Mouse (Mus musculus): ENCODE data around the gene Hoxa2. TPM values are rescaled to one million over a fixed set of nuclear protein-coding genes. Genes with fewer than 3 reads are reported as not detected.
A peak's percentile ranks its signal among the peaks of the same experiment; 100 is the strongest.

The Hoxa2 gene
- polyA plus RNA-seq, 1 experiment from 2014 or later, result 52.2 TPM

GRCm38 (mm10) chr6:52166431-52167077 lies 1.9 kb upstream of the Hoxa2 start:
- H3K9ac ChIP-seq, result peak overlapping the region; percentile 97
- peak overlapping the region; percentile 66 for H3K4me3 ChIP-seq
- no peak for ATAC-seq (ENCODE audit: low FRiP score)
- peaks cover 17% of the 10 kb centered on the region for H3K4me1 ChIP-seq
- H3K9me3 ChIP-seq (replicated peaks), result no peaks in the 10 kb centered on the region
- H3K4me2 ChIP-seq (replicated peaks), result peak overlapping the region; percentile 88
- peak overlapping the region; percentile 99 for H3K27ac ChIP-seq
- no peaks in the 10 kb centered on the region for H3K36me3 ChIP-seq
- WGBS, result 4% methylated on average over 4 of the region's 4 CpGs
- peaks cover 57% of the 10 kb centered on the region for H3K27me3 ChIP-seq

- H3K27ac ChIP-seq, result peak overlapping the region; percentile 99
Measured at GRCm38 (mm10) chr6:52165441-52166370, 1.1 kb upstream of the Hoxa2 start.

GRCm38 (mm10) chr6:52164051-52164625 lies 493 bp downstream of the Hoxa2 start:
- peaks cover 51% of the 10 kb centered on the region for H3K27me3 ChIP-seq
- no peaks in the 10 kb centered on the region for H3K9me3 ChIP-seq (replicated peaks)
- H3K27ac ChIP-seq, result peak overlapping the region; percentile 99
- under 1% methylated on average over 39 of the region's 39 CpGs for WGBS
- H3K9ac ChIP-seq, result peak overlapping the region; percentile 97
- ATAC-seq (ENCODE audit: low FRiP score), result no peak
- no peaks in the 10 kb centered on the region for H3K36me3 ChIP-seq
- peak overlapping the region; percentile 66 for H3K4me3 ChIP-seq
- H3K4me2 ChIP-seq (replicated peaks), result peak overlapping the region; percentile 88
- peaks cover 12% of the 10 kb centered on the region for H3K4me1 ChIP-seq

More at GRCm38 (mm10) chr6:52165441-52166370, 1.1 kb upstream of the Hoxa2 start:
- peak overlapping the region; percentile 88 for H3K4me2 ChIP-seq (replicated peaks)
- peak overlapping the region; percentile 66 for H3K4me3 ChIP-seq
- H3K9me3 ChIP-seq (replicated peaks), result no peaks in the 10 kb centered on the region
- ATAC-seq (ENCODE audit: low FRiP score), result no peak
- H3K27me3 ChIP-seq, result peaks cover 49% of the 10 kb centered on the region
- peak overlapping the region; percentile 97 for H3K9ac ChIP-seq
- WGBS, result 1% methylated on average over 28 of the region's 28 CpGs
- no peaks in the 10 kb centered on the region for H3K36me3 ChIP-seq
- H3K4me1 ChIP-seq, result peaks cover 8% of the 10 kb centered on the region

- Histone ChIP-seq H3K27ac (peak overlapping the region; percentile 99), H3K4me1 (peaks cover 15% of the 10 kb centered on the region), H3K9ac (peak overlapping the region; percentile 97), H3K36me3 (no peaks in the 10 kb centered on the region), H3K4me2 (replicated peaks) (peak overlapping the region; percentile 88), H3K4me3 (peak overlapping the region; percentile 66), H3K9me3 (replicated peaks) (no peaks in the 10 kb centered on the region), H3K27me3 (peaks cover 56% of the 10 kb centered on the region)
- no peak for ATAC-seq (ENCODE audit: low FRiP score)
- 2% methylated on average over 17 of the region's 17 CpGs for WGBS
Measured at GRCm38 (mm10) chr6:52163366-52164031, 1.1 kb downstream of the Hoxa2 start.

- peaks cover 59% of the 10 kb centered on the region for H3K27me3 ChIP-seq
- peak overlapping the region; percentile 97 for H3K9ac ChIP-seq
- peak overlapping the region; percentile 66 for H3K4me3 ChIP-seq
- H3K36me3 ChIP-seq, result no peaks in the 10 kb centered on the region
- H3K4me1 ChIP-seq, result peaks cover 19% of the 10 kb centered on the region
- 1% methylated on average over 14 of the region's 14 CpGs for WGBS
- H3K4me2 ChIP-seq (replicated peaks), result peak overlapping the region; percentile 88
- no peak for ATAC-seq (ENCODE audit: low FRiP score)
- H3K27ac ChIP-seq, result peak overlapping the region; percentile 99
- H3K9me3 ChIP-seq (replicated peaks), result no peaks in the 10 kb centered on the region
Measured at GRCm38 (mm10) chr6:52162611-52163365, 1.8 kb downstream of the Hoxa2 start.

- Histone ChIP-seq H3K9ac (peak overlapping the region; percentile 97), H3K9me3 (replicated peaks) (no peaks in the 10 kb centered on the region), H3K4me2 (replicated peaks) (peak overlapping the region; percentile 88), H3K4me3 (peak overlapping the region; percentile 66), H3K36me3 (no peaks in the 10 kb centered on the region), H3K27me3 (peaks cover 60% of the 10 kb centered on the region), H3K27ac (peak overlapping the region; percentile 99), H3K4me1 (peaks cover 21% of the 10 kb centered on the region)
- WGBS, result 3% methylated on average over 1 of the region's 1 CpGs
- ATAC-seq (ENCODE audit: low FRiP score), result no peak
Measured at GRCm38 (mm10) chr6:52162093-52162380, 2.6 kb downstream of the Hoxa2 start.

GRCm38 (mm10) chr6:52161336-52162092 lies 3.1 kb downstream of the Hoxa2 start:
- Histone ChIP-seq H3K36me3 (no peaks in the 10 kb centered on the region), H3K27me3 (peaks cover 66% of the 10 kb centered on the region), H3K4me2 (replicated peaks) (peak overlapping the region; percentile 88), H3K4me3 (peak overlapping the region; percentile 66), H3K9me3 (replicated peaks) (no peaks in the 10 kb centered on the region), H3K9ac (peak overlapping the region; percentile 97), H3K27ac (peak overlapping the region; percentile 99), H3K4me1 (peaks cover 21% of the 10 kb centered on the region)
- WGBS, result 5% methylated on average over 8 of the region's 8 CpGs
- no peak for ATAC-seq (ENCODE audit: low FRiP score)

- Histone ChIP-seq H3K4me1 (peaks cover 21% of the 10 kb centered on the region), H3K27me3 (peaks cover 70% of the 10 kb centered on the region), H3K27ac (peak overlapping the region; percentile 93), H3K4me3 (peak overlapping the region; percentile 66), H3K9me3 (replicated peaks) (no peaks in the 10 kb centered on the region), H3K9ac (peak overlapping the region; percentile 89), H3K36me3 (no peaks in the 10 kb centered on the region), H3K4me2 (replicated peaks) (peak overlapping the region; percentile 88)
- 2% methylated on average over 30 of the region's 30 CpGs for WGBS
- no peak for ATAC-seq (ENCODE audit: low FRiP score)
Measured at GRCm38 (mm10) chr6:52160511-52161335, 3.9 kb downstream of the Hoxa2 start.

- H3K36me3 ChIP-seq, result no peaks in the 10 kb centered on the region
- H3K4me1 ChIP-seq, result peaks cover 21% of the 10 kb centered on the region
- H3K27ac ChIP-seq, result peak overlapping the region; percentile 93
- peak overlapping the region; percentile 66 for H3K4me3 ChIP-seq
- peak overlapping the region; percentile 89 for H3K9ac ChIP-seq
- H3K9me3 ChIP-seq (replicated peaks), result no peaks in the 10 kb centered on the region
- 2% methylated on average over 9 of the region's 9 CpGs for WGBS
- H3K4me2 ChIP-seq (replicated peaks), result peak overlapping the region; percentile 88
- no peak for ATAC-seq (ENCODE audit: low FRiP score)
- H3K27me3 ChIP-seq, result peaks cover 70% of the 10 kb centered on the region
Measured at GRCm38 (mm10) chr6:52159979-52160378, 4.7 kb downstream of the Hoxa2 start.

GRCm38 (mm10) chr6:52159164-52159761 lies 5.4 kb downstream of the Hoxa2 start:
- 1% methylated on average over 12 of the region's 12 CpGs for WGBS
- H3K27me3 ChIP-seq, result peaks cover 75% of the 10 kb centered on the region
- H3K9ac ChIP-seq, result peak overlapping the region; percentile 81
- no peaks in the 10 kb centered on the region for H3K9me3 ChIP-seq (replicated peaks)
- H3K4me3 ChIP-seq, result peak overlapping the region; percentile 66
- H3K36me3 ChIP-seq, result no peaks in the 10 kb centered on the region
- peaks cover 21% of the 10 kb centered on the region for H3K4me1 ChIP-seq
- H3K27ac ChIP-seq, result peak overlapping the region; percentile 93
- H3K4me2 ChIP-seq (replicated peaks), result peak overlapping the region; percentile 88
- ATAC-seq (ENCODE audit: low FRiP score), result 0 out of 2 replicates have a peak, but pooled peaks have one; percentile 23
